25 mouse cellular contexts compared by ENCODE assay signal in genomic region chr10:115563961-115564360, GRCm38 (mm10). TPM values are rescaled to one million over a fixed set of nuclear protein-coding genes. Genes with fewer than 3 reads are reported as not detected.
"Had no signal": no experiment of that assay in that cellular context is flagged by ENCODE, and none has a peak within 500 bp of the region (broad histone marks: within the 10 kb centered on the region; RNA-seq: fewer than 3 reads in every experiment).

No protein-coding gene starts in this region.

- H3K4me3 ChIP-seq: midbrain, embryonic 10.5 days; midbrain, embryonic 12.5 days; myocyte; neural tube, embryonic 13.5 days; neural tube, embryonic 15.5 days had no signal

- H3K27me3 ChIP-seq: neural tube, embryonic 13.5 days; neural tube, embryonic 15.5 days had no signal

- H3K4me2 ChIP-seq: lung, embryonic 14.5 days; midbrain, embryonic 12.5 days; neural tube, embryonic 13.5 days; neural tube, embryonic 15.5 days had no signal

- H3K9me3 ChIP-seq: midbrain, embryonic 10.5 days; neural tube, embryonic 15.5 days had no signal

- H3K36me3 ChIP-seq: midbrain, embryonic 10.5 days; midbrain, embryonic 12.5 days; neural tube, embryonic 13.5 days; neural tube, embryonic 15.5 days had no signal

- H3K27ac ChIP-seq: midbrain, embryonic 10.5 days; midbrain, embryonic 12.5 days; neural tube, embryonic 13.5 days; neural tube, embryonic 15.5 days had no signal

- ATAC-seq: midbrain, embryonic 16.5 days had no signal

- H3K9ac ChIP-seq: lung, embryonic 14.5 days; midbrain, embryonic 12.5 days; neural tube, embryonic 13.5 days; neural tube, embryonic 15.5 days had no signal

- H3K4me1 ChIP-seq: midbrain, embryonic 12.5 days had no signal

- DNase-seq: lung, adult 18-20 months; lung, embryonic 14.5 days; lung, postnatal 10 days; lung, postnatal 4 days; midbrain, embryonic 14.5 days; retina, postnatal 1 day; right cerebral cortex, adult 18-20 months; right cerebral cortex, postnatal 25 days; right cerebral cortex, postnatal 4 days; spleen, adult 18-20 months; thymus, adult 18-20 months; thymus, postnatal 14 days; thymus, postnatal 36 days had no signal

RNA-seq across cellular contexts. Expression of gene A930009A15Rik, which starts 5.8 kb away (rescaled TPM):
- polyA plus RNA-seq: lung, embryonic 14.5 days; lung, embryonic 16.5 days; myocyte; neural tube, embryonic 11.5 days; small intestine, adult 2 months; stomach, embryonic 14.5 days; stomach, embryonic 16.5 days; thymus, postnatal 0 days had no signal
